Mouse (Mus musculus): ENCODE results near the gene Ptafr. TPM values are rescaled to one million over a fixed set of nuclear protein-coding genes. Genes with fewer than 3 reads are reported as not detected.

Gene Ptafr
- polyA plus RNA-seq, 2 experiments, result 0.36 to 1.3 TPM

- Histone ChIP-seq H3K4me1 (ENCODE audit: control insufficient read depth, insufficient read depth, low read length) (no peaks in the 10 kb centered on the region), H3K4me3 (replicated peaks; ENCODE audit: low read length) (no peak overlapping the region), H3K36me3 (ENCODE audit: control insufficient read depth, insufficient read depth, low read length) (no peaks in the 10 kb centered on the region), H3K9me3 (ENCODE audit: control insufficient read depth, low read length) (no peaks in the 10 kb centered on the region), H3K9ac (ENCODE audit: low read depth, low read length, severe bottlenecking) (no peak overlapping the region), H3K27ac (replicated peaks; ENCODE audit: low read depth, low read length) (no peak overlapping the region), H3K4me2 (replicated peaks; ENCODE audit: low read depth, low read length, severe bottlenecking) (no peak overlapping the region), H3K27me3 (ENCODE audit: control insufficient read depth, insufficient read depth, low read length) (no peaks in the 10 kb centered on the region)
- no peak for TF ChIP-seq POLR2A (IDR thresholded peaks at IDR 0.05; ENCODE audit: borderline replicate concordance, extremely low read depth, insufficient read depth, insufficient read length)
- 73% methylated on average over 4 of the region's 4 CpGs for WGBS
- DNase-seq (ENCODE audit: low spot score), result no peak
- ATAC-seq (ENCODE audit: low FRiP score, low read depth), result no peak
These were observed 39.6 kb downstream of the Ptafr start for GRCm38 (mm10) chr4:132603468-132603867.

GRCm38 (mm10) chr4:132605816-132606215, 41.9 kb downstream of the Ptafr start:
- H3K36me3 ChIP-seq (ENCODE audit: control insufficient read depth, insufficient read depth, low read length), result no peaks in the 10 kb centered on the region
- H3K27me3 ChIP-seq (ENCODE audit: control insufficient read depth, insufficient read depth, low read length), result no peaks in the 10 kb centered on the region
- no peaks in the 10 kb centered on the region for H3K4me1 ChIP-seq (ENCODE audit: control insufficient read depth, insufficient read depth, low read length)
- 58% methylated on average over 5 of the region's 5 CpGs for WGBS
- no peak overlapping the region for H3K9ac ChIP-seq (ENCODE audit: low read depth, low read length, severe bottlenecking)
- no peaks in the 10 kb centered on the region for H3K9me3 ChIP-seq (ENCODE audit: control insufficient read depth, low read length)
- H3K4me2 ChIP-seq (replicated peaks; ENCODE audit: low read depth, low read length, severe bottlenecking), result no peak overlapping the region
- no peak for TF ChIP-seq POLR2A (IDR thresholded peaks at IDR 0.05; ENCODE audit: borderline replicate concordance, extremely low read depth, insufficient read depth, insufficient read length)
- DNase-seq (ENCODE audit: low spot score) (no peak), ATAC-seq (ENCODE audit: low FRiP score, low read depth) (no peak)
- H3K4me3 ChIP-seq (replicated peaks; ENCODE audit: low read length), result no peak overlapping the region
- no peak overlapping the region for H3K27ac ChIP-seq (replicated peaks; ENCODE audit: low read depth, low read length)

GRCm38 (mm10) chr4:132608147-132608546, 44.3 kb downstream of the Ptafr start:
- Histone ChIP-seq H3K27me3 (ENCODE audit: control insufficient read depth, insufficient read depth, low read length) (no peaks in the 10 kb centered on the region), H3K4me3 (replicated peaks; ENCODE audit: low read length) (no peak overlapping the region), H3K9me3 (ENCODE audit: control insufficient read depth, low read length) (no peaks in the 10 kb centered on the region), H3K4me2 (replicated peaks; ENCODE audit: low read depth, low read length, severe bottlenecking) (no peak overlapping the region), H3K27ac (replicated peaks; ENCODE audit: low read depth, low read length) (no peak overlapping the region), H3K4me1 (ENCODE audit: control insufficient read depth, insufficient read depth, low read length) (no peaks in the 10 kb centered on the region), H3K9ac (ENCODE audit: low read depth, low read length, severe bottlenecking) (no peak overlapping the region), H3K36me3 (ENCODE audit: control insufficient read depth, insufficient read depth, low read length) (no peaks in the 10 kb centered on the region)
- TF ChIP-seq POLR2A (IDR thresholded peaks at IDR 0.05; ENCODE audit: borderline replicate concordance, extremely low read depth, insufficient read depth, insufficient read length), result no peak
- DNase-seq (ENCODE audit: low spot score) (no peak), ATAC-seq (ENCODE audit: low FRiP score, low read depth) (no peak)
- WGBS, result 47% methylated on average over 4 of the region's 4 CpGs

- Histone ChIP-seq H3K9ac (ENCODE audit: low read depth, low read length, severe bottlenecking) (no peak overlapping the region), H3K4me2 (replicated peaks; ENCODE audit: low read depth, low read length, severe bottlenecking) (no peak overlapping the region), H3K9me3 (ENCODE audit: control insufficient read depth, low read length) (no peaks in the 10 kb centered on the region), H3K27me3 (ENCODE audit: control insufficient read depth, insufficient read depth, low read length) (no peaks in the 10 kb centered on the region), H3K27ac (replicated peaks; ENCODE audit: low read depth, low read length) (no peak overlapping the region), H3K36me3 (ENCODE audit: control insufficient read depth, insufficient read depth, low read length) (no peaks in the 10 kb centered on the region), H3K4me3 (replicated peaks; ENCODE audit: low read length) (no peak overlapping the region), H3K4me1 (ENCODE audit: control insufficient read depth, insufficient read depth, low read length) (no peaks in the 10 kb centered on the region)
- ATAC-seq (ENCODE audit: low FRiP score, low read depth) (no peak), DNase-seq (ENCODE audit: low spot score) (no peak)
- no peak for TF ChIP-seq POLR2A (IDR thresholded peaks at IDR 0.05; ENCODE audit: borderline replicate concordance, extremely low read depth, insufficient read depth, insufficient read length)
- WGBS, result 76% methylated on average over 3 of the region's 3 CpGs
These were observed 46.6 kb downstream of the Ptafr start for GRCm38 (mm10) chr4:132610301-132610984.

GRCm38 (mm10) chr4:132611320-132611719, 47.5 kb downstream of the Ptafr start:
- no peak for DNase-seq (ENCODE audit: low spot score)
- no peak overlapping the region for H3K9ac ChIP-seq (ENCODE audit: low read depth, low read length, severe bottlenecking)
- H3K27ac ChIP-seq (replicated peaks; ENCODE audit: low read depth, low read length), result no peak overlapping the region
- H3K4me3 ChIP-seq (replicated peaks; ENCODE audit: low read length), result no peak overlapping the region
- no peaks in the 10 kb centered on the region for H3K27me3 ChIP-seq (ENCODE audit: control insufficient read depth, insufficient read depth, low read length)
- no peaks in the 10 kb centered on the region for H3K36me3 ChIP-seq (ENCODE audit: control insufficient read depth, insufficient read depth, low read length)
- TF ChIP-seq POLR2A (IDR thresholded peaks at IDR 0.05; ENCODE audit: borderline replicate concordance, extremely low read depth, insufficient read depth, insufficient read length), result no peak
- no peaks in the 10 kb centered on the region for H3K9me3 ChIP-seq (ENCODE audit: control insufficient read depth, low read length)
- ATAC-seq (ENCODE audit: low FRiP score, low read depth), result no peak
- WGBS, result 78% methylated on average over 8 of the region's 8 CpGs
- no peak overlapping the region for H3K4me2 ChIP-seq (replicated peaks; ENCODE audit: low read depth, low read length, severe bottlenecking)
- H3K4me1 ChIP-seq (ENCODE audit: control insufficient read depth, insufficient read depth, low read length), result no peaks in the 10 kb centered on the region
